Mouse (Mus musculus): ENCODE data around the gene Fggy.

Fggy gene

GRCm38 (mm10) chr4:95707941-95708897 lies 150.9 kb downstream of the Fggy start:
- no peak for TF ChIP-seq CTCF (conservative IDR thresholded peaks at IDR 0.05; ENCODE audit: low read length)
- TF ChIP-seq NANOG (IDR thresholded peaks at IDR 0.05; ENCODE audit: borderline replicate concordance, low read length), result no peak
- no peak for TF ChIP-seq POU5F1 (IDR thresholded peaks at IDR 0.05; ENCODE audit: borderline replicate concordance, low read length)

GRCm38 (mm10) chr4:95709750-95710149 lies 152.4 kb downstream of the Fggy start:
- Histone ChIP-seq H3K4me1 (replicated peaks; ENCODE audit: low read depth, low read length) (no peaks in the 10 kb centered on the region), H3K9me3 (ENCODE audit: low read length) (no peaks in the 10 kb centered on the region), H3K4me3 (replicated peaks; ENCODE audit: low read length) (no peak overlapping the region), H3K36me3 (ENCODE audit: insufficient read depth, low read length) (no peaks in the 10 kb centered on the region), H3K27me3 (ENCODE audit: insufficient read depth, low read length) (no peaks in the 10 kb centered on the region)
- no peak for TF ChIP-seq POU5F1 (IDR thresholded peaks at IDR 0.05; ENCODE audit: borderline replicate concordance, low read length)
- no peak for TF ChIP-seq NANOG (IDR thresholded peaks at IDR 0.05; ENCODE audit: borderline replicate concordance, low read length)
- TF ChIP-seq CTCF (conservative IDR thresholded peaks at IDR 0.05; ENCODE audit: low read length), result no peak

More at GRCm38 (mm10) chr4:95707941-95708897, 150.9 kb downstream of the Fggy start:
- H3K4me3 ChIP-seq (replicated peaks; ENCODE audit: low read length), result no peak overlapping the region
- no peaks in the 10 kb centered on the region for H3K36me3 ChIP-seq (ENCODE audit: insufficient read depth, low read length)
- no peaks in the 10 kb centered on the region for H3K4me1 ChIP-seq (replicated peaks; ENCODE audit: low read depth, low read length)
- H3K27me3 ChIP-seq (ENCODE audit: insufficient read depth, low read length), result no peaks in the 10 kb centered on the region
- H3K9me3 ChIP-seq (ENCODE audit: low read length), result no peaks in the 10 kb centered on the region

GRCm38 (mm10) chr4:95712802-95713201 lies 155.5 kb downstream of the Fggy start:
- no peaks in the 10 kb centered on the region for H3K9me3 ChIP-seq (ENCODE audit: low read length)
- TF ChIP-seq CTCF (conservative IDR thresholded peaks at IDR 0.05; ENCODE audit: low read length), result no peak
- no peak for TF ChIP-seq NANOG (IDR thresholded peaks at IDR 0.05; ENCODE audit: borderline replicate concordance, low read length)
- TF ChIP-seq POU5F1 (IDR thresholded peaks at IDR 0.05; ENCODE audit: borderline replicate concordance, low read length), result no peak

GRCm38 (mm10) chr4:95713271-95713670 lies 156.0 kb downstream of the Fggy start:
- TF ChIP-seq CTCF (conservative IDR thresholded peaks at IDR 0.05; ENCODE audit: low read length) (no peak), NANOG (IDR thresholded peaks at IDR 0.05; ENCODE audit: borderline replicate concordance, low read length) (no peak), POU5F1 (IDR thresholded peaks at IDR 0.05; ENCODE audit: borderline replicate concordance, low read length) (no peak)
- Histone ChIP-seq H3K4me1 (replicated peaks; ENCODE audit: low read depth, low read length) (no peaks in the 10 kb centered on the region), H3K4me3 (replicated peaks; ENCODE audit: low read length) (no peak overlapping the region), H3K36me3 (ENCODE audit: insufficient read depth, low read length) (no peaks in the 10 kb centered on the region), H3K27me3 (ENCODE audit: insufficient read depth, low read length) (no peaks in the 10 kb centered on the region), H3K9me3 (ENCODE audit: low read length) (no peaks in the 10 kb centered on the region)

More at GRCm38 (mm10) chr4:95712802-95713201, 155.5 kb downstream of the Fggy start:
- Histone ChIP-seq H3K27me3 (ENCODE audit: insufficient read depth, low read length) (no peaks in the 10 kb centered on the region), H3K36me3 (ENCODE audit: insufficient read depth, low read length) (no peaks in the 10 kb centered on the region), H3K4me1 (replicated peaks; ENCODE audit: low read depth, low read length) (no peaks in the 10 kb centered on the region), H3K4me3 (replicated peaks; ENCODE audit: low read length) (no peak overlapping the region)

- no peaks in the 10 kb centered on the region for H3K27me3 ChIP-seq (ENCODE audit: insufficient read depth, low read length)
- no peak overlapping the region for H3K4me3 ChIP-seq (replicated peaks; ENCODE audit: low read length)
- H3K4me1 ChIP-seq (replicated peaks; ENCODE audit: low read depth, low read length), result no peaks in the 10 kb centered on the region
- no peaks in the 10 kb centered on the region for H3K36me3 ChIP-seq (ENCODE audit: insufficient read depth, low read length)
- TF ChIP-seq CTCF (conservative IDR thresholded peaks at IDR 0.05; ENCODE audit: low read length) (no peak), POU5F1 (IDR thresholded peaks at IDR 0.05; ENCODE audit: borderline replicate concordance, low read length) (no peak), NANOG (IDR thresholded peaks at IDR 0.05; ENCODE audit: borderline replicate concordance, low read length) (no peak)
- H3K9me3 ChIP-seq (ENCODE audit: low read length), result no peaks in the 10 kb centered on the region
These were observed 158.8 kb downstream of the Fggy start for GRCm38 (mm10) chr4:95716137-95716536.

GRCm38 (mm10) chr4:95723615-95724014 lies 166.3 kb downstream of the Fggy start:
- Histone ChIP-seq H3K4me1 (replicated peaks; ENCODE audit: low read depth, low read length) (no peaks in the 10 kb centered on the region), H3K9me3 (ENCODE audit: low read length) (no peaks in the 10 kb centered on the region), H3K36me3 (ENCODE audit: insufficient read depth, low read length) (no peaks in the 10 kb centered on the region), H3K27me3 (ENCODE audit: insufficient read depth, low read length) (no peaks in the 10 kb centered on the region), H3K4me3 (replicated peaks; ENCODE audit: low read length) (no peak overlapping the region)
- TF ChIP-seq POU5F1 (IDR thresholded peaks at IDR 0.05; ENCODE audit: borderline replicate concordance, low read length), result no peak
- no peak for TF ChIP-seq CTCF (conservative IDR thresholded peaks at IDR 0.05; ENCODE audit: low read length)
- no peak for TF ChIP-seq NANOG (IDR thresholded peaks at IDR 0.05; ENCODE audit: borderline replicate concordance, low read length)

- Histone ChIP-seq H3K36me3 (ENCODE audit: insufficient read depth, low read length) (no peaks in the 10 kb centered on the region), H3K9me3 (ENCODE audit: low read length) (no peaks in the 10 kb centered on the region), H3K27me3 (ENCODE audit: insufficient read depth, low read length) (no peaks in the 10 kb centered on the region), H3K4me1 (replicated peaks; ENCODE audit: low read depth, low read length) (peaks cover 7% of the 10 kb centered on the region), H3K4me3 (replicated peaks; ENCODE audit: low read length) (no peak overlapping the region)
- TF ChIP-seq POU5F1 (IDR thresholded peaks at IDR 0.05; ENCODE audit: borderline replicate concordance, low read length) (no peak), CTCF (conservative IDR thresholded peaks at IDR 0.05; ENCODE audit: low read length) (no peak), NANOG (IDR thresholded peaks at IDR 0.05; ENCODE audit: borderline replicate concordance, low read length) (no peak)
These were observed 169.1 kb downstream of the Fggy start for GRCm38 (mm10) chr4:95726361-95726760.

- Histone ChIP-seq H3K27me3 (ENCODE audit: insufficient read depth, low read length) (no peaks in the 10 kb centered on the region), H3K4me3 (replicated peaks; ENCODE audit: low read length) (no peak overlapping the region), H3K9me3 (ENCODE audit: low read length) (no peaks in the 10 kb centered on the region), H3K4me1 (replicated peaks; ENCODE audit: low read depth, low read length) (peaks cover 10% of the 10 kb centered on the region), H3K36me3 (ENCODE audit: insufficient read depth, low read length) (no peaks in the 10 kb centered on the region)
- TF ChIP-seq CTCF (conservative IDR thresholded peaks at IDR 0.05; ENCODE audit: low read length), result no peak
These were observed 172.0 kb downstream of the Fggy start for GRCm38 (mm10) chr4:95729142-95729826.
